Mouse (Mus musculus) brain, embryonic 14.5 days (tissue): ENCODE results near the gene Etl4.

Experiments used
- CTCF ChIP-seq: fragments of 200-500 bp; IDR thresholded peaks from 2 replicates; pipeline ENCODE4 v1.5.1; 2012; ENCODE audit warnings: inconsistent platforms, mild to moderate bottlenecking, moderate library complexity, borderline replicate concordance; ENCODE audit not compliant: insufficient read depth, insufficient read length; ENCODE audit errors: extremely low read depth
- POLR2A ChIP-seq: fragments of 200-500 bp; IDR thresholded peaks from 2 replicates; pipeline ENCODE4 v1.6.1; 2012; ENCODE audit warnings: mild to moderate bottlenecking, inconsistent platforms, borderline replicate concordance; ENCODE audit not compliant: poor library complexity, insufficient read depth, insufficient read length, severe bottlenecking; ENCODE audit errors: extremely low read depth

DNA sequence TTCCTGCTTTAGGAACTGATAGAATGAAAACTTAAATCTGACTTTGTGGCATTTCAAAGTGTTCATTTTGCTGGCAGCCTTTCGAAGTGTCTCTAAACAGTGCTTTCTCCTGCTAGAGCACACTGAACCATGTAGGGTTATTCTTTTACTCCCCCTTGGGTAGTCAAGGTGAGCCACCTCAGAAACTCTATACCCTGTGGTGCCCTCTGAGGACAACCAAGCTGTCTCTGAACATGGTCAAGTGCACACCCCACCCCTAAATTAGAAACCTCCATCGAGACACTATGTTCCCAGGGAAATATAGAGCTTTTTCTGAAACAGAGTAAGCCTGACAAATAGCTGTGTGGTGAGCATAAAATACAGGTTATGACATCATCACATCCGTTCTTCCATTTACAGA lies 840.1 kb downstream of the Etl4 start:
- no peak for TF ChIP-seq POLR2A
- TF ChIP-seq CTCF, result no peak
